Mouse (Mus musculus) embryonic facial prominence, embryonic 11.5 days (tissue): ENCODE measurements around the gene 4930578G10Rik. TPM values are rescaled to one million over a fixed set of nuclear protein-coding genes. Genes with fewer than 3 reads are reported as not detected.
"Not testable (repeated sequence)": the region's sequence is repeated elsewhere in the genome, so short reads cannot be mapped to it uniquely, and the experiment has no call there.

Source experiments
- ATAC-seq: fragments of 200-750 bp; cut with Nextera tagmentation; replicated peaks from 2 replicates; pipeline ENCODE4 v1.8.0; 2017; ENCODE audit warnings: low read depth; ENCODE audit not compliant: insufficient number of reproducible peaks, low FRiP score, low TSS enrichment
- DNase-seq: peaks from one replicate; pipeline ENCODE4 v3.0.0-alpha.2; 2015; ENCODE audit warnings: low spot score
- H3K27ac ChIP-seq: fragments of 300-500 bp; sonication (generic); replicated peaks from 2 replicates; pipeline ENCODE4 v1.5.1; 2014; ENCODE audit warnings: mild to moderate bottlenecking, low read depth, low read length, control low read depth
- H3K27me3 ChIP-seq: fragments of 300-500 bp; sonication (generic); 2 replicates; pipeline ENCODE4 v1.6.1; 2014; ENCODE audit warnings: mild to moderate bottlenecking, low read length, moderate library complexity, mixed read lengths; ENCODE audit not compliant: control insufficient read depth, insufficient read depth
- H3K36me3 ChIP-seq: fragments of 300-500 bp; sonication (generic); replicated peaks from 2 replicates; pipeline ENCODE4 v1.6.1; 2014; ENCODE audit warnings: low read depth, mild to moderate bottlenecking, low read length, moderate library complexity, mixed read lengths; ENCODE audit not compliant: control insufficient read depth, insufficient read depth
- H3K4me1 ChIP-seq: fragments of 300-500 bp; sonication (generic); 2 replicates; pipeline ENCODE4 v1.6.1; 2014; ENCODE audit warnings: low read length, mixed read lengths; ENCODE audit not compliant: control insufficient read depth, insufficient read depth
- H3K4me2 ChIP-seq: fragments of 300-500 bp; sonication (generic); 2 replicates; pipeline ENCODE4 v1.6.1; 2014; ENCODE audit warnings: low read depth, mild to moderate bottlenecking, control low read depth, low read length, moderate library complexity
- H3K4me3 ChIP-seq: fragments of 300-500 bp; sonication (generic); 2 replicates; pipeline ENCODE4 v1.5.1; 2014; ENCODE audit warnings: low read depth, low read length, control low read depth
- H3K9ac ChIP-seq: fragments of 300-500 bp; sonication (generic); replicated peaks from 2 replicates; pipeline ENCODE4 v1.6.1; 2014; ENCODE audit warnings: mild to moderate bottlenecking, control low read depth, low read length
- H3K9me3 ChIP-seq: fragments of 300-500 bp; sonication (generic); replicated peaks from 2 replicates; pipeline ENCODE4 v1.6.1; 2016; ENCODE audit warnings: mild to moderate bottlenecking, low read length, inconsistent platforms, mixed read lengths; ENCODE audit not compliant: control insufficient read depth
- WGBS: fragments of 180-500 bp; shearing (Covaris S2); extraction: QIAGEN DNeasy Blood & Tissue Kit; methylation state at CpG from one replicate; pipeline ENCODE4 v1.1.7; 2014; 5-methylcytosine and 5-hydroxymethylcytosine counted together
- polyA plus RNA-seq: library from polyadenylated mRNA; unstranded; fragments of >200 nt; fragmentation: Nextera tagmentation; extraction: Ambion mirVana; gene quantifications from 2 replicates; pipeline ENCODE4 v1.2.1, GENCODE M21; 2014

Gene 4930578G10Rik
- not detected in 2 replicates for polyA plus RNA-seq

DNA sequence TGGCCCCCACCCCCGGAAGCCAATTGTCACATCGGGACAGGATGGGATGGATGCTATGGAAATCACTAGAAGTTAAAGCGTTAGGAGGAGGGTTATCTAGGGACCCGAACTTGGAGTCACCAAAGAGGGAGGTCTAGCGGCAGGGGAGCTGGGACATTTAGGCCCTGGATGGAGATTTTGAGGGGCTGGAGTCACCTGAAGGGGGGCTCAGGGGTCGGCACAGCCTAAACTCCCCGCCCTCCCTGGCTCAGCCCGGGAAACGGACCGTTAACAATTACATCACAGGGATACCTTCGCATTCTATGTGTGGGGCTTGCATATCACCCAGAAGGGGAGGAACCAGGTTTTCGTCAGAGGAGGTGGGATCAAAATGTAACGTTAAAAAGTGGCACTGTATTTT is at the start of gene 4930578G10Rik:
Gene 4930578G10Rik, plus strand, starts transcription at position 301 of the 400 bp plus-strand sequence.
- not testable (repeated sequence) for H3K4me3 ChIP-seq, DNase-seq, H3K9ac ChIP-seq, H3K4me1 ChIP-seq, H3K36me3 ChIP-seq, H3K27me3 ChIP-seq, H3K9me3 ChIP-seq, H3K27ac ChIP-seq, ATAC-seq, H3K4me2 ChIP-seq
- WGBS = no CpG with 5 or more reads among the region's 13 CpGs

DNA sequence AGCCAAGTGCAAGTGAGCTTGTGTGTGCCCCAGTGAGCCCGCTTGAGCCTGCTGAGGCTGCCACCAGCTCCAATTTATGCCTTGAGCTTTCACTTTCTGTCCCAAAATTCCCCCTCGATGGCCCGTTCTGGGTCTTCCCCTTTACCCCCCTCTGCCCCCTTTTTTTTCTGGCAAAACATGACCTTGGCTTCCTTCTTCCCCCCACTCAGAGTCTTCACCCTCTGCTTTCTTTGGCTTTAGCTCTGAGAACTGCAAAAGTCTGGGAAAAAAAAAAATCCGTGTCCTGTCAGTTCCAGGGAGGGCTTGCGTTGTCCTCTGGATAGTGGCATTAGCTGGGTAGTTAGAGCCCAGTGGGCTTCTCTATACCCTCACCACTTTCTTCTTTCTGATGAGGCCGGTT is 21.1 kb downstream of the 4930578G10Rik start, which contains the start of gene Ccl19:
Gene Ccl19, minus strand, starts transcription at position 101 of the 400 bp plus-strand sequence.
- no CpG with 5 or more reads among the region's 6 CpGs for WGBS
- not testable (repeated sequence) for DNase-seq, H3K4me1 ChIP-seq, ATAC-seq, H3K27ac ChIP-seq, H3K27me3 ChIP-seq, H3K9ac ChIP-seq, H3K36me3 ChIP-seq, H3K9me3 ChIP-seq, H3K4me2 ChIP-seq, H3K4me3 ChIP-seq

DNA sequence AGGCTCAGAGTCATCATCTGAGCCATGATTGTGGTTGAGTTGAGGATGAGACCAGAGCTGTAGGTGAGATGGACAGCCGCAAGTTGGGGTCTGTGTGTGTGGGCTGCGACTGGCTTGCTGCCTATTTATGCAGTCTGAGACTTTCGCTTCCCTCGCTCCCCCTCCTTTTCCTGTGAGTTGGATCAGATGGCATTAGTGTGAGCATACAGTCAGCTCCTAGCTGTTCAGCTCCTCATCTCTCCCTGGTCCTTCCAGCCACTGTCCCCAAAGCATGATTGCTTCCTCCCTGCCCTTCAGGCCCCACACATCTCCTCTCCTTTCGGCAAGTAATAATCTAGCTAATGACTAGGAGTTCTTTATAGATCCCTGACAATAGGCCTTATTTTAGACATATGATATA is 38.5 kb downstream of the 4930578G10Rik start, which contains the start of gene Ccl21a:
Gene Ccl21a, minus strand, starts transcription at position 101 of the 400 bp plus-strand sequence.
- H3K9ac ChIP-seq = not testable (repeated sequence)
- no CpG with 5 or more reads among the region's 5 CpGs for WGBS

DNA sequence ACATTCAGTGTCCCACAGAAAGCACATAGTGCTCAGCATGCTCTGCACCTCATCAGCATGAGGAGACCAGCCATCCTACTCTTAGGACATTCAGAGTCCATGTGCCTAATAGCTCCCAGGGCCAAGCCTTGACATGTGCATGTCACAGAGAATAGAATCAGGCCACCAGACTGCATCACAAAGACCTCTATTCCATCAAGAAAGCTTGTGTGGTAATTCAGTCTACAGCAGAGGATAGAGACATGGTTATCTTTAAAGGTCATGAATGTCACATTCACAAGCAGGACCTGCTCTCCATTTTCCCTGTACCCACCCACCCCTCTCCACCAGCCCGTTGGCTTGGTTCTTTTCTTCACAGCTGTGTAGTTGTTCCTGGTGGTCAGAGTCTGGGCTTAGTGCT is 118.4 kb downstream of the 4930578G10Rik start, which contains the start of gene Fam205a1:
Gene Fam205a1, minus strand, starts transcription at position 101 of the 400 bp plus-strand sequence.
- H3K27me3 ChIP-seq, DNase-seq, ATAC-seq, H3K4me2 ChIP-seq, H3K9me3 ChIP-seq, H3K36me3 ChIP-seq, H3K9ac ChIP-seq, H3K27ac ChIP-seq, H3K4me3 ChIP-seq, H3K4me1 ChIP-seq: not testable (repeated sequence)
- WGBS = 78% methylated on average over 1 of the region's 1 CpGs

More for the DNA sequence above, 38.5 kb downstream of the 4930578G10Rik start, which contains the start of gene Ccl21a:
- H3K4me1 ChIP-seq, H3K4me2 ChIP-seq, ATAC-seq, H3K9me3 ChIP-seq, H3K27ac ChIP-seq, H3K27me3 ChIP-seq, H3K36me3 ChIP-seq, DNase-seq, H3K4me3 ChIP-seq: not testable (repeated sequence)

DNA sequence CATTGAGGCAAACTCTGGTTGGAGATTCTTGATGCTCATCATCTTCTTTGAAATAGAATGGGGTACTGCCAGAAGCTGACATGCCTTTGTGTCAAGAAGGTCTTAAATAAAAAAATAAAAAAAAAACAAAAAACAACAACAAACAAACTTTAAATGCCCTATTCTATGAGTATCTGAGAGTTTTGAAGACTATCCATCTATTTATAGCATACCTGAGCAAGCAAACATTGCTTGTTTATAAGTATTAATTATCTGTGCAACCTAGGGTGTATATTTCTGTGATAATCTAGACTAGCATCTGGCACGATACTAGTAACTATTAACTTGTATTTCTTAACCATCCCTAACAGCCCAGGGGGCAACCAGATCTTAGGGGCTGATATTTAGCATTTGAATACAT is 121.3 kb downstream of the 4930578G10Rik start, which contains the start of gene Gm12394:
Gene Gm12394, minus strand, starts transcription at position 101 of the 400 bp plus-strand sequence.
- 65% methylated on average over 1 of the region's 1 CpGs for WGBS
- not testable (repeated sequence) for H3K36me3 ChIP-seq, H3K27me3 ChIP-seq, DNase-seq, H3K9ac ChIP-seq, H3K9me3 ChIP-seq, H3K4me1 ChIP-seq, H3K4me2 ChIP-seq, H3K4me3 ChIP-seq, H3K27ac ChIP-seq, ATAC-seq

DNA sequence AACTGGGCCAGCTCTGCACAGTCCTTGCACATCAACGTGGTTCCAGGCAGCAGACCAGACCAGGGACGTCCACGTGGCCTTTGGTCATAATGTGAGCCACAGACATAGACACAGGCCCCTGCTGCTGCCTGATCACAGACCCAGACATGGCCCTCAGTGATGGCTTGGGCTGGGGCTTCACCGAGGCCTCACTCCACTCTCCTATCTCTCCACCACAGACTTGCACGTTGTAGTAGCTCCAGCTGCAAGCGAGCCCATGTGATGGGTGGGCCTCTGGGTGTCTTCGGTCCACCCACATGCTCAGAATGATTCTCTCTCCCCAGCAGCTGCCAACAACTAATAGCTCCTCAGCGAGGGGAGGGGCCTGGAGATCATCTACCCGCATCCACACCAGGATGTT is 125.1 kb downstream of the 4930578G10Rik start:
- not testable (repeated sequence) for H3K4me2 ChIP-seq, H3K4me1 ChIP-seq, ATAC-seq, H3K9ac ChIP-seq, DNase-seq, H3K27ac ChIP-seq, H3K36me3 ChIP-seq, H3K27me3 ChIP-seq, H3K9me3 ChIP-seq, H3K4me3 ChIP-seq
- 84% methylated on average over 9 of the region's 9 CpGs for WGBS

DNA sequence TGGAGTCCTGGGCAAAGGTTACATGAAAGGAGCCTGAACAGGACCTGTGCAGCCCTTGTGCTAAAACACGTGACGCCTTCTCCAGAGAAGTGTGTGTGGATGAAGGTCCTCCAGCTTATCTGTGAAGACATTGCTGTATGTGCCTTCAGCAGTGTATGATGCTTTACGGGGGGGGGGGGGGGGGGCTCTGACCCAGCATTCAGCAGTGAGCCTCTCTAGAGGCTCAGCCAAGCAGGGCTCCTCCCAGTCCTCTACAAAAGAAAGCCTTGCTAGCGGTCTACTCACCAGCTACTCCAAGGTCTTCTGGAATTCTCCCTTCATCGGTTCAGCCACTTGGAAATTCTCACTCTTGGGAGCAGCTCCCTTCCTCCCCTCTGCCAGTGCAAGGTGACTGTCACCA is 128.1 kb downstream of the 4930578G10Rik start:
- not testable (repeated sequence) for H3K27ac ChIP-seq, H3K4me1 ChIP-seq, H3K4me3 ChIP-seq, DNase-seq, H3K27me3 ChIP-seq, H3K9ac ChIP-seq, ATAC-seq, H3K36me3 ChIP-seq, H3K9me3 ChIP-seq, H3K4me2 ChIP-seq
- 88% methylated on average over 5 of the region's 5 CpGs for WGBS

DNA sequence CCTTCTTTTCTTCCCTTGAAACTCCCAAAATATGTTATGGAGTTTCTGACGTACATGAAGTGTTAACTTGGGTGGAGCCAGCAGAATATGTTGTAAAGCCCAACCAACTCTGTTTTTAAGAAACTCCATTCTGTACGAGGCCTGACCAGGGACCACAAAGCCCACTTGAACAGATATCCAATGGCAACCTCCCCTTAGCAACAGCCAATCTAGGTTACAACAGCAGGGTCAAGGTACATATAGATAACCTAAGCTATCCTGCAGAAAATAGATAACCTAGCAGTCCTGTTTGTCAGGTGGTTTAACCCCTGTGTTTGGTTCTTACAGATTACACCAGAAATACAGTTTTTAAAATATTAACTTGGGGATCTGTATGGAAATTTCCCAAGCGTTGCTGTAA is 132.0 kb downstream of the 4930578G10Rik start:
- H3K27me3 ChIP-seq = no peaks in the 10 kb centered on the region
- ATAC-seq (no peak), DNase-seq (no peak)
- H3K9ac ChIP-seq = no peak overlapping the region
- H3K36me3 ChIP-seq = no peaks in the 10 kb centered on the region
- no peak overlapping the region for H3K4me2 ChIP-seq
- no peak overlapping the region for H3K27ac ChIP-seq
- no peaks in the 10 kb centered on the region for H3K4me1 ChIP-seq
- H3K9me3 ChIP-seq = no peaks in the 10 kb centered on the region
- WGBS = 78% methylated on average over 3 of the region's 3 CpGs
- no peak overlapping the region for H3K4me3 ChIP-seq
